17 mouse cellular contexts compared by ENCODE assay signal in genomic region chr17:79969500-79969972, GRCm38 (mm10).
DNase-seq lines count a peak whose midpoint lies in the region; ATAC-seq and TF ChIP-seq lines count a peak whose summit lies in the region.
"Had no signal": no experiment of that assay in that cellular context is flagged by ENCODE, and none has a peak within 500 bp of the region (broad histone marks: within the 10 kb centered on the region; RNA-seq: fewer than 3 reads in every experiment).

No protein-coding gene starts in this region.

- TF ChIP-seq CTCF in MEL (IDR thresholded peaks at IDR 0.05 in 2 of 3, conservative IDR thresholded peaks at IDR 0.05 in 1 of 3; ENCODE audit: control insufficient read depth in 1 of 3, insufficient read depth in 1 of 3, low read depth in 2 of 3, low read length in 3 of 3, poor library complexity in 1 of 3, severe bottlenecking in 1 of 3) = no peak
- no peak for TF ChIP-seq CTCF in intestine, postnatal 0 days (IDR thresholded peaks at IDR 0.05; ENCODE audit: low read depth)

- no peaks in the 10 kb centered on the region for H3K79me2 ChIP-seq in MEL (ENCODE audit: control insufficient read depth, insufficient read depth, low read length, poor library complexity)

- no peak for TF ChIP-seq RAD21 in MEL (IDR thresholded peaks at IDR 0.05; ENCODE audit: low read depth, low read length)

- no peak overlapping the region for H3K27ac ChIP-seq in heart, embryonic 14.5 days (replicated peaks in 1 of 2; ENCODE audit: control insufficient read depth in 1 of 2, insufficient read depth in 1 of 2, low read depth in 2 of 2, low read length in 2 of 2)
- peak overlapping the region; percentile 31 for H3K27ac ChIP-seq in MEL (ENCODE audit: control insufficient read depth, low read depth, low read length)
- no peak overlapping the region for H3K27ac ChIP-seq in intestine, postnatal 0 days (ENCODE audit: low read depth, low read length)
- H3K27ac ChIP-seq: forebrain, embryonic 10.5 days; hindbrain, embryonic 14.5 days; limb, embryonic 12.5 days; neural tube, embryonic 15.5 days had no signal

- H3K4me3 ChIP-seq in heart, embryonic 14.5 days (ENCODE audit: control insufficient read depth in 1 of 2, insufficient read depth in 1 of 2, low read depth in 1 of 2, low read length in 2 of 2) = no peak overlapping the region
- H3K4me3 ChIP-seq in MEL (ENCODE audit: control insufficient read depth in 1 of 2, insufficient read depth in 1 of 2, low read depth in 2 of 2, low read length in 2 of 2) = peak overlapping the region; percentile 4 to 15; a peak in 1 of 4 replicates
- H3K4me3 ChIP-seq in intestine, postnatal 0 days (ENCODE audit: low read depth, low read length) = no peak overlapping the region
- H3K4me3 ChIP-seq: forebrain, embryonic 10.5 days; limb, embryonic 12.5 days; neural tube, embryonic 15.5 days had no signal

- H3K27me3 ChIP-seq in heart, embryonic 14.5 days (ENCODE audit: control insufficient read depth, insufficient read depth, low read length) = no peaks in the 10 kb centered on the region
- no peaks in the 10 kb centered on the region for H3K27me3 ChIP-seq in MEL (ENCODE audit: control insufficient read depth in 1 of 2, insufficient read depth in 2 of 2, low read length in 2 of 2)
- no peaks in the 10 kb centered on the region for H3K27me3 ChIP-seq in intestine, postnatal 0 days (replicated peaks; ENCODE audit: control insufficient read depth, insufficient read depth, low read length)
- H3K27me3 ChIP-seq: limb, embryonic 12.5 days; neural tube, embryonic 15.5 days had no signal

- ATAC-seq in heart, embryonic 14.5 days (ENCODE audit: insufficient number of reproducible peaks, insufficient read depth, low FRiP score, low read depth) = no peak
- peak; percentile 41; the same call in 1 of the 2 replicates for ATAC-seq in intestine, postnatal 0 days

- no peak for TF ChIP-seq EP300 in MEL (IDR thresholded peaks at IDR 0.05; ENCODE audit: low read depth in 1 of 2, low read length in 2 of 2)

- peak overlapping the region; percentile 11; the same call in 1 of the 2 replicates for H3K4me2 ChIP-seq in heart, embryonic 14.5 days (ENCODE audit: low read length)
- 0 out of 2 replicates have a peak overlapping the region, but pooled peaks have one; percentile 1 for H3K4me2 ChIP-seq in intestine, postnatal 0 days (replicated peaks; ENCODE audit: low read depth)
- H3K4me2 ChIP-seq: heart, embryonic 11.5 days; hindbrain, embryonic 14.5 days; limb, embryonic 12.5 days; neural tube, embryonic 15.5 days had no signal

- no peak overlapping the region for H3K9ac ChIP-seq in heart, embryonic 14.5 days (ENCODE audit: low read length)
- peak overlapping the region; percentile 15; the same call in 1 of the 2 replicates for H3K9ac ChIP-seq in MEL (ENCODE audit: control insufficient read depth, low read depth, low read length, poor library complexity, severe bottlenecking)
- H3K9ac ChIP-seq in intestine, postnatal 0 days (ENCODE audit: low read depth, low read length) = no peak overlapping the region
- H3K9ac ChIP-seq: hindbrain, embryonic 14.5 days; limb, embryonic 12.5 days; neural tube, embryonic 15.5 days had no signal

- WGBS in heart, embryonic 14.5 days = 29% methylated on average over 7 of the region's 7 CpGs
- WGBS in intestine, postnatal 0 days = 14% methylated on average over 7 of the region's 7 CpGs

- peaks cover 9 to 13% of the 10 kb centered on the region in 2 experiments for H3K4me1 ChIP-seq in heart, embryonic 14.5 days (ENCODE audit: control insufficient read depth in 2 of 2, insufficient read depth in 2 of 2, low read length in 2 of 2)
- H3K4me1 ChIP-seq in MEL (ENCODE audit: control insufficient read depth in 1 of 2, insufficient read depth in 2 of 2, low read length in 2 of 2) = peaks cover 6 to 37% of the 10 kb centered on the region in 2 experiments
- peaks cover 8% of the 10 kb centered on the region; the same call in 1 of the 2 replicates for H3K4me1 ChIP-seq in intestine, postnatal 0 days (replicated peaks; ENCODE audit: control insufficient read depth, insufficient read depth, low read length)
- H3K4me1 ChIP-seq: neural tube, embryonic 15.5 days had no signal

- DNase-seq in heart, postnatal 4 days = no peak
- DNase-seq in CD4-positive, CD25-positive, alpha-beta regulatory T cell, adult 2 months (ENCODE audit: low read depth, low spot score) = peak; percentile 38
- DNase-seq in MEL (ENCODE audit: low read depth, low spot score) = no peak
- DNase-seq in adrenal gland, adult 18-20 months (ENCODE audit: low spot score in 2 of 2) = no peak
- DNase-seq in adrenal gland, adult (ENCODE audit: inconsistent age in 2 of 2, low spot score in 1 of 2) = no peak
- DNase-seq in gastrocnemius, adult 8-10 months (ENCODE audit: low spot score in 2 of 2) = no peak
- DNase-seq: B cell, adult 2 months; cerebellum, adult 18-20 months; embryo, embryonic 11 days; thymus, postnatal 14 days had no signal

- no peak for TF ChIP-seq POLR2A in MEL (IDR thresholded peaks at IDR 0.05; ENCODE audit: control insufficient read depth in 1 of 2, insufficient read depth in 1 of 2, low read depth in 1 of 2, low read length in 2 of 2, poor library complexity in 1 of 2)

- no peaks in the 10 kb centered on the region for H3K9me3 ChIP-seq in heart, embryonic 14.5 days (ENCODE audit: control insufficient read depth, low read length)
- no peaks in the 10 kb centered on the region for H3K9me3 ChIP-seq in MEL (replicated peaks; ENCODE audit: insufficient read depth, low read length)
- H3K9me3 ChIP-seq in intestine, postnatal 0 days (ENCODE audit: control insufficient read depth) = no peaks in the 10 kb centered on the region
- H3K9me3 ChIP-seq: forebrain, embryonic 10.5 days; limb, embryonic 12.5 days; neural tube, embryonic 15.5 days had no signal

- H3K36me3 ChIP-seq in heart, embryonic 14.5 days (ENCODE audit: control insufficient read depth, insufficient read depth, low read length) = no peaks in the 10 kb centered on the region
- peaks cover 0 to 16% of the 10 kb centered on the region in 2 experiments; a peak in 2 of 4 replicates for H3K36me3 ChIP-seq in MEL (ENCODE audit: control insufficient read depth in 1 of 2, insufficient read depth in 2 of 2, low read length in 2 of 2)
- no peaks in the 10 kb centered on the region for H3K36me3 ChIP-seq in intestine, postnatal 0 days (ENCODE audit: control insufficient read depth, insufficient read depth)
- H3K36me3 ChIP-seq: forebrain, embryonic 10.5 days; limb, embryonic 12.5 days; neural tube, embryonic 15.5 days had no signal

TF ChIP-seq in MEL, 35 proteins besides CTCF, POLR2A, EP300 and RAD21:
- peak; percentile 22; the same call in 1 of the 2 replicates for TF ChIP-seq CHD2 (IDR thresholded peaks at IDR 0.05; ENCODE audit: low read length)
- TF ChIP-seq MAX (IDR thresholded peaks at IDR 0.05; ENCODE audit: low read length) = no peak
TF ChIP-seq in MEL: peak in this region for 1.

Comparison
In these comparisons a context has a peak if more than half of its experiments do, and no peak if none do; other contexts are left out.
1. H3K4me3 ChIP-seq: peak in MEL (2 of 2); none in heart, embryonic 14.5 days (0 of 2) and intestine, postnatal 0 days (single experiment).